Mouse (Mus musculus) limb, embryonic 10.5 days (tissue): ENCODE data around the gene Tas2r119. TPM values are rescaled to one million over a fixed set of nuclear protein-coding genes. Genes with fewer than 3 reads are reported as not detected.
"Not testable (repeated sequence)": the region's sequence is repeated elsewhere in the genome, so short reads cannot be mapped to it uniquely, and the experiment has no call there.

ENCODE experiments used
- DNase-seq: peaks from one replicate; pipeline ENCODE4 v3.0.0-alpha.2; 2017; ENCODE audit warnings: low spot score
- H3K27ac ChIP-seq: fragments of 300-500 bp; sonication (generic); 2 replicates; pipeline ENCODE4 v1.5.1; 2016; ENCODE audit warnings: mild to moderate bottlenecking
- H3K27me3 ChIP-seq: fragments of 300-500 bp; sonication (generic); 2 replicates; pipeline ENCODE4 v1.6.1; 2016; ENCODE audit warnings: low read depth, mild to moderate bottlenecking; ENCODE audit not compliant: poor library complexity, severe bottlenecking
- H3K36me3 ChIP-seq: fragments of 300-500 bp; sonication (generic); 2 replicates; pipeline ENCODE4 v1.6.1; 2016; ENCODE audit warnings: mild to moderate bottlenecking, moderate library complexity
- H3K4me1 ChIP-seq: fragments of 300-500 bp; sonication (generic); 2 replicates; pipeline ENCODE4 v1.6.1; 2016
- H3K4me3 ChIP-seq: fragments of 300-500 bp; sonication (generic); 2 replicates; pipeline ENCODE4 v1.5.1; 2016; ENCODE audit warnings: mild to moderate bottlenecking, moderate library complexity
- H3K9me3 ChIP-seq: fragments of 300-500 bp; sonication (generic); replicated peaks from 2 replicates; pipeline ENCODE4 v1.6.1; 2016; ENCODE audit warnings: mild to moderate bottlenecking
- WGBS: fragments of 180-500 bp; shearing (Covaris S2); methylation state at CpG from one replicate; pipeline ENCODE4 v1.1.7; 2016; 5-methylcytosine and 5-hydroxymethylcytosine counted together
- polyA plus RNA-seq: library from polyadenylated mRNA; unstranded; fragments of >200 nt; fragmentation: Nextera tagmentation; extraction: Ambion mirVana; gene quantifications from 2 replicates; pipeline ENCODE4 v1.2.1, GENCODE M21; 2016

Gene Tas2r119
- polyA plus RNA-seq, 1 experiment from 2014 or later, result 0.14 TPM

- H3K27me3 ChIP-seq, result no peaks in the 10 kb centered on the region
- no peak overlapping the region for H3K4me3 ChIP-seq
- no peak overlapping the region for H3K27ac ChIP-seq
- H3K4me1 ChIP-seq, result no peaks in the 10 kb centered on the region
- no peak for DNase-seq
- H3K9me3 ChIP-seq, result no peaks in the 10 kb centered on the region
- H3K36me3 ChIP-seq, result no peaks in the 10 kb centered on the region
Observed at GRCm38 (mm10) chr15:32184964-32185363, 7.9 kb downstream of the Tas2r119 start.

- no peaks in the 10 kb centered on the region for H3K27me3 ChIP-seq
- H3K9me3 ChIP-seq, result no peaks in the 10 kb centered on the region
- H3K36me3 ChIP-seq, result no peaks in the 10 kb centered on the region
- 91% methylated on average over 3 of the region's 3 CpGs for WGBS
- no peak for DNase-seq
- no peaks in the 10 kb centered on the region for H3K4me1 ChIP-seq
- H3K27ac ChIP-seq, result no peak overlapping the region
- H3K4me3 ChIP-seq, result no peak overlapping the region
Observed at GRCm38 (mm10) chr15:32189879-32190278, 12.8 kb downstream of the Tas2r119 start.

- DNase-seq, result no peak
- WGBS, result 85% methylated on average over 6 of the region's 6 CpGs
- no peaks in the 10 kb centered on the region for H3K4me1 ChIP-seq
- no peaks in the 10 kb centered on the region for H3K36me3 ChIP-seq
- no peaks in the 10 kb centered on the region for H3K27me3 ChIP-seq
- no peak overlapping the region for H3K27ac ChIP-seq
- H3K4me3 ChIP-seq, result no peak overlapping the region
- no peaks in the 10 kb centered on the region for H3K9me3 ChIP-seq
Observed at GRCm38 (mm10) chr15:32190436-32190835, 13.3 kb downstream of the Tas2r119 start.

- H3K36me3 ChIP-seq, result no peaks in the 10 kb centered on the region
- H3K27ac ChIP-seq, result no peak overlapping the region
- H3K4me1 ChIP-seq, result peaks cover 4% of the 10 kb centered on the region
- H3K27me3 ChIP-seq, result no peaks in the 10 kb centered on the region
- DNase-seq, result no peak
- no peak overlapping the region for H3K4me3 ChIP-seq
- H3K9me3 ChIP-seq, result no peaks in the 10 kb centered on the region
- WGBS, result 79% methylated on average over 1 of the region's 1 CpGs
Observed at GRCm38 (mm10) chr15:32192948-32193347, 15.9 kb downstream of the Tas2r119 start.

- DNase-seq, result no peak
- Histone ChIP-seq H3K4me1 (peaks cover 16% of the 10 kb centered on the region), H3K36me3 (no peaks in the 10 kb centered on the region), H3K9me3 (no peaks in the 10 kb centered on the region), H3K27ac (no peak overlapping the region), H3K27me3 (no peaks in the 10 kb centered on the region), H3K4me3 (no peak overlapping the region)
- WGBS, result 81% methylated on average over 9 of the region's 9 CpGs
Observed at GRCm38 (mm10) chr15:32198076-32198475, 21.0 kb downstream of the Tas2r119 start.

GRCm38 (mm10) chr15:32198561-32198960 is 21.5 kb downstream of the Tas2r119 start:
- Histone ChIP-seq H3K27ac (peak overlapping the region; percentile 51; the same call in 1 of the 2 replicates), H3K9me3 (no peaks in the 10 kb centered on the region), H3K4me3 (no peak overlapping the region), H3K27me3 (no peaks in the 10 kb centered on the region), H3K36me3 (no peaks in the 10 kb centered on the region), H3K4me1 (peaks cover 16% of the 10 kb centered on the region)
- no peak for DNase-seq
- 34% methylated on average over 5 of the region's 5 CpGs for WGBS

- 86% methylated on average over 5 of the region's 5 CpGs for WGBS
- Histone ChIP-seq H3K4me3 (no peak overlapping the region), H3K27ac (no peak overlapping the region), H3K36me3 (no peaks in the 10 kb centered on the region), H3K27me3 (no peaks in the 10 kb centered on the region), H3K9me3 (no peaks in the 10 kb centered on the region), H3K4me1 (peaks cover 9% of the 10 kb centered on the region)
- DNase-seq, result no peak
Observed at GRCm38 (mm10) chr15:32203242-32203641, 26.2 kb downstream of the Tas2r119 start.

- no peaks in the 10 kb centered on the region for H3K27me3 ChIP-seq
- no peaks in the 10 kb centered on the region for H3K4me1 ChIP-seq
- no peak overlapping the region for H3K27ac ChIP-seq
- H3K4me3 ChIP-seq, result no peak overlapping the region
- no peak for DNase-seq
- H3K9me3 ChIP-seq, result no peaks in the 10 kb centered on the region
- 95% methylated on average over 10 of the region's 10 CpGs for WGBS
- no peaks in the 10 kb centered on the region for H3K36me3 ChIP-seq
Observed at GRCm38 (mm10) chr15:32204908-32205307, 27.8 kb downstream of the Tas2r119 start.

GRCm38 (mm10) chr15:32214687-32215086 is 37.6 kb downstream of the Tas2r119 start:
- H3K27ac ChIP-seq, result not testable (repeated sequence)
- WGBS, result 92% methylated on average over 10 of the region's 10 CpGs

GRCm38 (mm10) chr15:32223028-32223427 is 45.9 kb downstream of the Tas2r119 start:
- WGBS, result 92% methylated on average over 7 of the region's 7 CpGs

More at GRCm38 (mm10) chr15:32214687-32215086, 37.6 kb downstream of the Tas2r119 start:
- not testable (repeated sequence) for H3K9me3 ChIP-seq, H3K27me3 ChIP-seq, H3K4me3 ChIP-seq, H3K4me1 ChIP-seq, H3K36me3 ChIP-seq, DNase-seq

GRCm38 (mm10) chr15:32225394-32225793 is 48.3 kb downstream of the Tas2r119 start:
- DNase-seq, result no peak
- WGBS, result 94% methylated on average over 3 of the region's 3 CpGs
- H3K9me3 ChIP-seq, result no peaks in the 10 kb centered on the region

More at GRCm38 (mm10) chr15:32223028-32223427, 45.9 kb downstream of the Tas2r119 start:
- Histone ChIP-seq H3K4me3 (no peak overlapping the region), H3K4me1 (no peaks in the 10 kb centered on the region), H3K36me3 (no peaks in the 10 kb centered on the region), H3K27ac (no peak overlapping the region), H3K27me3 (no peaks in the 10 kb centered on the region), H3K9me3 (no peaks in the 10 kb centered on the region)
- no peak for DNase-seq

GRCm38 (mm10) chr15:32226381-32226780 is 49.3 kb downstream of the Tas2r119 start:
- H3K9me3 ChIP-seq, result no peaks in the 10 kb centered on the region
- no peaks in the 10 kb centered on the region for H3K4me1 ChIP-seq
- no peak overlapping the region for H3K27ac ChIP-seq
- no peaks in the 10 kb centered on the region for H3K27me3 ChIP-seq
- no peak for DNase-seq
- H3K36me3 ChIP-seq, result no peaks in the 10 kb centered on the region
- WGBS, result 87% methylated on average over 6 of the region's 6 CpGs
- H3K4me3 ChIP-seq, result no peak overlapping the region

More at GRCm38 (mm10) chr15:32225394-32225793, 48.3 kb downstream of the Tas2r119 start:
- Histone ChIP-seq H3K4me3 (no peak overlapping the region), H3K36me3 (no peaks in the 10 kb centered on the region), H3K27ac (no peak overlapping the region), H3K4me1 (no peaks in the 10 kb centered on the region), H3K27me3 (no peaks in the 10 kb centered on the region)

GRCm38 (mm10) chr15:32226888-32227395 is 49.9 kb downstream of the Tas2r119 start:
- Histone ChIP-seq H3K27ac (no peak overlapping the region), H3K9me3 (no peaks in the 10 kb centered on the region), H3K4me3 (no peak overlapping the region), H3K36me3 (no peaks in the 10 kb centered on the region), H3K4me1 (no peaks in the 10 kb centered on the region), H3K27me3 (no peaks in the 10 kb centered on the region)
- WGBS, result 94% methylated on average over 7 of the region's 7 CpGs
- DNase-seq, result no peak
